Mouse (Mus musculus) layer of hippocampus, adult 11-12 months (tissue): ENCODE measurements around the gene Fbln5.

Experiments
- DNase-seq: peaks from one replicate; pipeline ENCODE4 v3.0.0; 2022; ENCODE audit warnings: low spot score

Gene Fbln5

GRCm38 (mm10) chr12:101810515-101810914, 8.3 kb downstream of the Fbln5 start:
- DNase-seq = no peak

GRCm38 (mm10) chr12:101807400-101807799, 11.5 kb downstream of the Fbln5 start:
- no peak for DNase-seq

GRCm38 (mm10) chr12:101802445-101802844, 16.4 kb downstream of the Fbln5 start:
- no peak for DNase-seq

GRCm38 (mm10) chr12:101801744-101802143, 17.1 kb downstream of the Fbln5 start:
- DNase-seq = no peak

GRCm38 (mm10) chr12:101801051-101801450, 17.8 kb downstream of the Fbln5 start:
- DNase-seq = no peak

- no peak for DNase-seq
Measured at GRCm38 (mm10) chr12:101798189-101798922, 20.5 kb downstream of the Fbln5 start.

GRCm38 (mm10) chr12:101794458-101794857, 24.4 kb downstream of the Fbln5 start:
- no peak for DNase-seq

- no peak for DNase-seq
Measured at GRCm38 (mm10) chr12:101793221-101793621, 25.6 kb downstream of the Fbln5 start.

GRCm38 (mm10) chr12:101792684-101793083, 26.2 kb downstream of the Fbln5 start:
- no peak for DNase-seq

GRCm38 (mm10) chr12:101789767-101790166, 29.1 kb downstream of the Fbln5 start:
- no peak for DNase-seq

GRCm38 (mm10) chr12:101789250-101789649, 29.6 kb downstream of the Fbln5 start:
- DNase-seq = no peak

- no peak for DNase-seq
Measured at GRCm38 (mm10) chr12:101782787-101783186, 36.1 kb downstream of the Fbln5 start.

- DNase-seq = no peak
Measured at GRCm38 (mm10) chr12:101780915-101781314, 37.9 kb downstream of the Fbln5 start.

GRCm38 (mm10) chr12:101777613-101778325, 41.1 kb downstream of the Fbln5 start:
- DNase-seq = no peak

GRCm38 (mm10) chr12:101776383-101776782, 42.5 kb downstream of the Fbln5 start:
- DNase-seq = no peak

GRCm38 (mm10) chr12:101774116-101774515, 44.7 kb downstream of the Fbln5 start:
- DNase-seq = no peak

GRCm38 (mm10) chr12:101772962-101773361, 45.9 kb downstream of the Fbln5 start:
- no peak for DNase-seq

GRCm38 (mm10) chr12:101770283-101771015, 48.4 kb downstream of the Fbln5 start:
- DNase-seq = no peak

GRCm38 (mm10) chr12:101767306-101768053, 51.4 kb downstream of the Fbln5 start:
- DNase-seq = no peak

GRCm38 (mm10) chr12:101766228-101766852, 52.5 kb downstream of the Fbln5 start:
- DNase-seq = no peak

- DNase-seq = no peak
Measured at GRCm38 (mm10) chr12:101764870-101765269, 54.0 kb downstream of the Fbln5 start.

GRCm38 (mm10) chr12:101763065-101763464, 55.8 kb downstream of the Fbln5 start:
- DNase-seq = no peak
